Mouse (Mus musculus): ENCODE measurements around the gene Olfr183. TPM values are rescaled to one million over a fixed set of nuclear protein-coding genes. Genes with fewer than 3 reads are reported as not detected.

The Olfr183 gene
- not detected for total RNA-seq (2023)

DNA sequence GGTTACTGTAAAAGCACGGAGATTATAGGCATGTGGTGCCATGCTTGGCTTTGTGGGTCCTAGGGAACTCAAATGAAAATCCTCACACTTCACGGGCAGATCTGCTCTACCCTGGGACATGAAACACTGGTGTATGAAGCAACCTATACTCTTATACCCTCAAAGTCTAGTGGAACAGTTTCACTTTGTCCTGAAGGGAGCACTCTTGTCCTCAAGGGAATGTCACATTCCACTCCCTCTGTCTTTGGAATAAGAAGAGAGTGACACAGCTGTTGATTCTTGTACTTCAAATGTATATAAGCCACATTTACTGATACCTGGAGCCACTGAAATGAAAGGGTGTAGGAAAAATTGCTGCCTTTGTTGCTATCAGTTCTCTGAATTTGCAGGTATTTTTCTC is at the start of gene Olfr183:
TSS of gene Olfr183 (plus strand) at position 301 of the 400 bp plus-strand sequence.

GRCm38 (mm10) chr16:59030191-59030590 is 35.0 kb downstream of the Olfr183 start, which contains the start of gene Olfr186:
TSS of gene Olfr186 (minus strand) at chr16:59030291.

DNA sequence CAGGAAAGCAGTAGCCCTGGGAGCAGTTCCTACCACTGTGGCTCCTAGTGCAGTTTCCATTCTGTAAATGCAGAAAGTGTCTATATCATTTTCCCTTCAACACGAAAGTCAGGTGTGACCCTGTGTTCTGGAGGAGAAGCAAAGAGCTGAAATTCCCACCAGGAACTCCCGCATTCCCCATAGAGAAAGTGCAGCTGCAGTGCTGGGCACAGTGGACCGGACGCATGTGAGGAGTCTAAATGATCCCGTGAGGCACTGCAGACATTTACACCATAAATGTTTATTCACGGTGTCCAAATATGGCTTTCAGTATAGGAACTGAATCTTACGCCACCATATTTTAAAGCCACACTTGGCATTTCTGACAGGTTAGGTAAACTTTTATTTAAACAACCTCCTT is 44.6 kb downstream of the Olfr183 start, which contains the start of gene Olfr187:
TSS of gene Olfr187 (minus strand) at position 58 of the 400 bp plus-strand sequence.

Other genes with a start within 250 kb of the Olfr183 start
- not detected for gene Olfr172, start 232.2 kb upstream of the Olfr183 start, total RNA-seq (2023)
- gene Olfr173, start 195.1 kb upstream of the Olfr183 start, total RNA-seq (2023) = not detected
- not detected for gene Olfr175-ps1, start 168.6 kb upstream of the Olfr183 start, total RNA-seq (2023)
- gene Olfr177, start 120.6 kb upstream of the Olfr183 start, total RNA-seq (2023) = not detected
- gene Olfr178, start 103.3 kb upstream of the Olfr183 start, total RNA-seq (2023) = not detected
- gene Olfr181, start 66.6 kb upstream of the Olfr183 start, total RNA-seq (2023) = not detected
- gene Olfr180, start 66.0 kb upstream of the Olfr183 start, total RNA-seq (2023) = not detected
- gene Olfr186, start 34.9 kb downstream of the Olfr183 start, total RNA-seq (2023) = not detected
- not detected for gene Olfr187, start 44.4 kb downstream of the Olfr183 start, total RNA-seq (2023)
- gene Olfr190, start 82.6 kb downstream of the Olfr183 start, total RNA-seq (2023) = not detected
- not detected for gene Olfr191, start 94.5 kb downstream of the Olfr183 start, total RNA-seq (2023)
- not detected for gene Olfr193, start 116.5 kb downstream of the Olfr183 start, total RNA-seq (2023)
- gene Olfr194, start 125.7 kb downstream of the Olfr183 start, total RNA-seq (2023) = not detected
- gene Olfr195, start 151.7 kb downstream of the Olfr183 start, total RNA-seq (2023) = not detected
- gene Olfr196, start 175.1 kb downstream of the Olfr183 start, total RNA-seq (2023) = not detected
- gene Olfr198, start 208.2 kb downstream of the Olfr183 start, total RNA-seq (2023) = not detected
- not detected for gene Olfr199, start 224.4 kb downstream of the Olfr183 start, total RNA-seq (2023)

Measured in CD4-positive naive resting alpha-beta T cell, adult 76 days (primary cell).